Mouse (Mus musculus) hematopoietic stem cell, adult 5-6 weeks (primary cell): ENCODE measurements around the gene Irf3. TPM values are rescaled to one million over a fixed set of nuclear protein-coding genes. Genes with fewer than 3 reads are reported as not detected.

Source experiments
- ATAC-seq, 2 experiments: fragments of 125-278 bp in 1 of 2; replicated peaks in 1 of 2; 2 replicates each; pipeline ENCODE4 v1.8.0; 2016 to 2017; ENCODE audit warnings: inconsistent platforms in 2 of 2, mild to moderate bottlenecking in 2 of 2, moderate number of reproducible peaks in 2 of 2, low read depth in 1 of 2, moderate TSS enrichment in 1 of 2; ENCODE audit not compliant: low FRiP score in 2 of 2, poor library complexity in 2 of 2, severe bottlenecking in 2 of 2, insufficient read depth in 1 of 2, low TSS enrichment in 1 of 2
- total RNA-seq: library from RNA; stranded (forward); fragments of 172-1452, 232-1000 nt; gene quantifications from 2 replicates; pipeline ENCODE4 v1.2.3, GENCODE M21; 2017

The Irf3 gene
- 75.7 and 137 TPM in 2 replicates for total RNA-seq

DNA sequence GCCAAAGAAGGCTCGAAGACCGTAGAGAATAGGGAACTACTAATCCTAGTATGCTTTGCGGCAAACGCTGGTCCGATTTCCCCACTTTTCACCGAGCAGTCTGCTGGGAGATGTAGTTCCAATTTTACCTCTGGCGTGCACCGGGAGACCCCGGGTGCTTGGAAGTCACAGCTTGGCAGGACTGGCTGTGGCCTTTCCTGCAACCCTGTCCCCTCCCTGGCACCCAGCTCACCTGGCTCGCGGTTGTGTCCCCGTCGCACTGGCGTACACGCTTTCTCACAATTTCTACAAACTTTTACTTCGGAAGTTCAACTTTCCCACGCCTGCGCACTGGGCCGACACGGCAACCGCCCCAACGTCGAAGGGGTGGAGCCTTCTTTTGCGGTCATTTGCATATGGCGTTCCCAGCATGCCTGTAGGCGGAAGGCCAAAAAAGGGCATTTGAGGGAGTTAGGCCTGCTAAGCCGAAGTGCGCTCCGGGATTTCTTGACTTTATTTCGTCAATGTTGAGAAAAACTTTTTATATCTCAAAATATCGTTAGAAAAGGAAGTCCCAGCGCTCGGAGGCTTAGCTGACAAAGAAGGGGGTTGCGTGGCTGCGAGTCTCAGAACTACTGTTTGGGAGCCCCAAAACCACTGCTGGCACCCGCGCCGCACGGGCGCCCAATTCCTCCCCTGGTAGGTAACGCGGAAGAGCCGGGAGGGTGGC is at the start of gene Irf3:
Gene Irf3, plus strand, starts transcription at position 418 of the 709 bp plus-strand sequence.
- peak; percentile 89 to 91 for ATAC-seq

DNA sequence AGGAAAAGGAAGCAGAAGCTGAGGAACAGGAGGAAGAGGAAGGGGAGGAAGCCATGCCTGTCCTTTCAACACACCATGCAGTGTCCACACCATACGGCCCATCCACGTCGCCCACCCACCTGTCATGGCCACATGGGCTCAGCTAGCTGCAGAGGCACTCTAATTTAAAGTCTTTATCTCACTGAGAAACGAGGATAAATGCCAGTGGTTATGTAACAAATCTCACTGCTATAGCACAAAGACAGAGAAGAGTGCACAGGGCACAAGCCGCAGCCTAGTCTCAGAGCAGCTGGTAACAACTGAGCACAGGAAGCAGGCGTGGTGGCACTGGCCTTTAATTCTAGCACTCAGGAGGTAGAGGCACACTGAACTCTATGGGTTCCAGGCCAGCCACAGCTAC is 47.5 kb upstream of the Irf3 start:
- ATAC-seq: no peak

DNA sequence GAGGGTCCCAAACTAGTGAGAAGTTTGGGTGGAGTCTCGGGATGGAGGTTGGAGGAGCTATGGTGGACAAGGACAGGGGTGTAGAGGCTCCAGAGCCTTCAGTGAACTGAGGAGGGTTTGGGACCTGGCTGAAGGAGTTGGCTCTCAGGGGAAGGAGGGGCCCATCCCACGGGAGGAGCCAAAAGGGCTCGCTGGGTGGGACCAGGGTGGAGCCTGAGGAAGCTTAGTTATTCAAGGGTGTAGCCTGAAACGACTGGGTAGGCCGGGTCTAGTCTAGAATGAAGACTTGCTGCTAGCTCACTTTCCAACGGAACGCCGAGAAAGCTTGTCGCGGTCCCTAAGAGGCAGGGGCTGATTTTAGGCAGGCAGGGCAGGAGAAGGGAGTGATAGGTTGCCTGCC is 45.5 kb upstream of the Irf3 start:
- peak; percentile 70 for ATAC-seq

DNA sequence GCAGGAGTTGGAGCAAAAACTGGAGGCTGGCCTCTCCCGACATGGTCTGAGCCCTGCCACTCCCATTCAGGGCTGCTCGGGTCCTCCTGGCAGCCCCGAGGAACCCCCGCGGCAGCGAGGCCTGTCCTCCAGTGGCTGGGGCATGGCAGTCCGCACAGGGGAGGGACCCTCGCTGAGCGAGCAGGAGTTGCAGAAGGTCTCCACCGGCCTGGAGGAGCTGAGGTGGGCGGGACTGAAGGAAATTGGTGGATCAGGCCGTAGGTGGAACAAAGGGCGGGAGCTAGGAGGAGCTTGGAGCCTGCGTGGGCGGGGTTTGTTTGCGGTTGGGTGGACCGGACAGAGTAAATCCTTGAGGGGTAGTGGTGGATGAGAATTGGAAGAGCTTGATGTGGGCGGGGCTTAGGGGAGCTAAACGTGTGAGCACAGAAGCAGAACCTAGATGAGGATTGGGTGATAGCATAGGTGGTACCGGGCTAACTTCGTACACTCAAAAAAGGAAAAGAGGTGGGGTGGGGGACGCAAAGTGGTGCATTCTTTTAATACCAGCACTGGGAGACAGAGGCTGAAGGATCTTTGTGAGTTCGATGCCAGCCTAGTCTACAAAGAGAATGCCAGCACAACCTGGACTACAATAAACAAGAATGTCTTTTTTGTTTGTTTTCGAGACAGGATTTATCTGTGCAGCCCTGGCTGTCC is 44.7 kb upstream of the Irf3 start:
- ATAC-seq: peak; percentile 84 to 89

DNA sequence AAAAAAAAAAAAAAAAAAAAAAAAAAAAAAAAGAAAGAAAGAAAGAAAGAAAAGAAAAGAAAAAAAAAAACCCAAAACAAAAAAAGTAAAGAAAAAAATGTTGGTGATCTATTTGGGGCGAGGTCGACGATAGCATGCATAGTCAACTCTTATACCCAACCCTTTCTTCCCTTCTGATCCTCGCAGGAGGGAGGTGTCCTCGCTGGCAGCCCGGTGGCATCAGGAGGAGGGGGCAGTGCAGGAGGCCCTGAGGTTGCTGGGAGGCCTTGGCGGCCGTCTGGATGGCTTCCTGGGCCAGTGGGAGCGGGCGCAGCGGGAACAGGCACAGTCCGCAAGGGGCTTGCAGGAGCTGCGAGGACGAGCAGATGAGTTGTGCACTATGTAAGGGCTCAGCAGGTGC is 43.9 kb upstream of the Irf3 start:
- ATAC-seq: no peak

DNA sequence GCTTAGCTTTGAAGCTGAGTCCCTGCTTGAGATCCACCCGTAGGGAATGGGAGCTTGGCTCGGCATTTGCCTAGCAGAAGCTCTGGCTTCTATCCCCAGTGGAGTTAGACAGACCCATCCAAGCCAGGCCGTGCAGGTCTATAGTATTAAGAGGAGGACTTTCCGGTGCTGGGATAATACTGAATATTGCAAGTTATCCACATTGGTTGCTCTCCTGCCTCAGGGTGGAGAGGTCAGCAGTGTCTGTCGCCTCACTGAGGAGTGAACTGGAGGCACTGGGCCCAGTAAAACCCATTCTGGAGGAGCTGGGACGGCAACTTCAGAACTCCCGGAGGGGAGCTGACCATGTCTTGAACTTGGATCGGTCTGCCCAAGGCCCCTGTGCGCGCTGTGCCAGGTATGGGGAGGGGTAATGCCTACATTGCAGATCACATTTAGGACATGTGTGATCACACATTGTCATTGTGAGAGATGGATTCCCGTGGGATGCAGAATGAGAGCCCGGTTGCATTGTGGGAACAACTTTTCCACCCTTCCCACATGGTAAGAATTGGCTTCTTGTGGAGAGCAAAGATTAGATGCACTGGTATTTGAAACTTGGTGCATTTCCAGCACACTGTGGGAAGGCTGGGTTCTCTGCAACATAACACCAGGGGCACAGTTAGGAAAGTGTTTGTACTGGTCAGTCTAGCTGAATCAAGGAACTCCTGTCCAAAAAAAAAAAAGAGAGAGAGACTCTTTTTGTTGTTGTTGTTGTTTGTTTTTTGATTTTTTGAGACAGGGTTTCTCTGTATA is 43.2 kb upstream of the Irf3 start:
- ATAC-seq: no peak

DNA sequence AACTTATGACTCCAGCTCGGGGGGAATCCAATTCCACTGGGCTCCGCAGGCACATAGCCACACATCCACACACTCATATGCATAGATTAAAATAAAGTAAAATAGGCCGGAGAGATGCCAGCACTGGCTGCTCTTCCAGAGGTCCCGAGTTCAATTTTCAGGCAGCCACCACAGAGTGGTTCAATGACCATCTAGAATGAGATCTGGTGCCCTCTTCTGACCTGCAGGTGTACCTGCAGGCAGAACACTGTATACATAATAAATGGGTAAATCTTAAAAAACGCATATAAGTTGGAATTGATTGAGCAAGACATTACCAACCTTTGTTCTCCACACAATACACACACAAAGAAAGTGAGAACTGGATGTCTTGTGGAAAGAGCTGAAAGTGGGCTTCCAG is 41.8 kb upstream of the Irf3 start:
- ATAC-seq: no peak

DNA sequence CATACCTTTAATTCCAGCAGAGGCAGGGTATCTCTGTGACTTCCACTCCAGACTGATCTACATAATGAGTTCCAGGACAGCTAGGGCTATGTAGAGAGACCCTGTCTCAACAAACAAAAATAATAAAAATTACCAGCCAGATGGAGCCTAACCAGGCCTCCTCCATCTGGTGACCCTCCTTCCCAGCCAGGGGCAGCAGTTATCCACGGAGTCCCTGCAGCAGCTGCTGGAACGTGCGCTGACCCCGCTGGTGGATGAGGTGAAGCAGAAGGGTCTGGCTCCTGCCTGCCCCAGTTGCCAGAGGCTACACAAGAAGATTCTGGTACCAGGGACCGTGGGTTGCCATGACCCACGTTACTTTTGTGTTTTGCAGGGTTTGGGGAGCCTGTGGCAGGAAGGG is 41.2 kb upstream of the Irf3 start:
- no peak for ATAC-seq

DNA sequence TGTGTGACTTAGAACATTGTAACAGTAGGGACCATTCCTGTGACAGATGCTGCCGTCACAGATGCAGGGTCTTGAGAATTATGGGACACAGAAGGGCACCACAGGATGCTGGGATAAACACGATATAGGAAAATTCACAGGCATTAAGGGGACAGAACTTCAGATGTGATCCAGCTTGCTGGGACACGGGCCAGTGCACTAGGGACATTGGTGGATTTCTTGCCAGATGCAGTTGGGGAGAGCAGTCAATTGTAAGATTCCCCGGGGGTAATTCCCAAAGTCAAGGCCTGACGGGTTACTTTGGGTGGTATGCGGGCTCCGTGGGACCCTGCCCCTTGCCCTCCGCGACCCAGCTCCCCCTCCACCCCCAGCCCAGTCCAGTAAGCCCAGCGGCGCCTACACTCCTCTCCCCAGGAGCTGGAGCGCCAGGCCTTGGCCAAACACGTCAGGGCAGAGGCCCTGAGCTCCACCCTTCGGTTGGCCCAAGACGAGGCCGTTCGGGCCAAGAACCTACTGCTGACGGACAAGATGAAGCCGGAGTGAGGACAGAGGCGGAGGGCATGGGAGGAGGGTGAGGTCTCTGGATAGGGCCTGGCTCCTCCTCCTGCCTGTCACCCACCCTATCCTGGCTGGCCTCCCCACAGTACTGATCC is 40.1 kb upstream of the Irf3 start:
- no peak for ATAC-seq

DNA sequence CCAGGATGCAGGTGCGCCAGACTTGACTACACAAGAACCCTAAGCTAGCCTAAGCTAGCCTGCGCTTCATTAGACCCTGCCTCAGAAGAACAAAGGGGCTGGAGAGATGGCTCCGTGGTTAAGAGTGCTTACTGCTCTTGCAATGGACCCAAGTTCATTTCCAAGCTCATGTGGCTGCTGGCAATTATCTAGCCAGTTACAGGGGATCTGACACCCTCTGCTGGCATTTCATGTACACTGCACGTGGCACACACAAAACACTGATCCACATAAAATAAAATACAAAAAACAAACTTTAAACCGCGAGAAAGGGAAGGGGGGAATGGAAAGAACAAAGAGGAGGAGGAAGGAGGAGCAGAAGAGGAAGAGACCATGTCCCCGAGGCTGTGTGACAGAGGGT is 39.2 kb upstream of the Irf3 start:
- peak in 1 of 2 experiments; percentile 53; a peak in 1 of 4 replicates for ATAC-seq

DNA sequence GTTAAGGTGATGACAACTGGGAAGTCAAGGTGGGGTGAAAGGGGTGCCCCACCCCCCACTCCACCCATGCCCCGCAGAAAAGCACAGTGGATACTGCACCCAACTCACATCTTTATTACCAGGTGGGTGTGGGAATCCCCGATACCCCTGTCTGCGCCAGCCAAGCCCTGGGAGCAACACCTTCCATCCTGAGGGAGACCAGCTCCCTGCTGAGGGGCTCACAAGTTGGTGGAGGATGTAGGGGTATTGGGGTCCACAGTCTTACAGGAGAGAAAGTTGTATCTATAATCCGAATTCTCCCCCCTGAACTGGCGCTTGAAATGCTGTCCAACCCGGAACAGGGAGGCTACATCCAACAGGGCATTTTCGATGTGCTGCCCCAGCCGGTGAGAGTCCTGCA is 38.2 kb upstream of the Irf3 start:
- ATAC-seq: no peak

DNA sequence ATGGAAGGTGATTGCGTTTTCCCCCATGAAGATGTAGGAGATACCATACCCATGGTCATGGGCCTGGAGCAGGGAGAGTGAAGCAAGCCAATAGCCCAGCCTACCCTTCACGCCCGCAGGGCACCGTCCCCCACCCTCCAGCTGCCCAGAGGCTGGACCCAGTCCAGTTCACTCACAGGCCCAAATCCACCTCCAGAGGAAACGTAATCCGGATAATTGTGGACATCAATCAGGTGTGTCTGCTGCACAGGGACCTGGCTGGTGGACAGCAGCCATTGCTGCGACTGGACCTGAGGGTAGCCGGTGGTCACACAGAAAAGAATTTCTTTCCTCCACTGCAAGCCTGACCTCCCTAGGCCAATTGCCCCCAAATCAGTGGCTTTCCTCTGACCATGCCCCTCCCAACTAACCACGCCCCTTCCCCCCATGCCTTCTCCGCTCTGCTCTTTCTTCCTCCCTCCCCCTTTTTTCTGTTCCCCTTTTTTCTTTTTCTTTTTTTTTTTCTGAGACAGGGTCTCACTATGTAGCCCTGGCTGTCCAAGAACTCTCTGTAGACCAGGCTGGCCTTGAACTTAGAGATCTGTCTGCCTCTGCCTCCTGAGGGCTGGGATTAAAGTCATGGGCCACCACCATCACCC is 37.5 kb upstream of the Irf3 start:
- ATAC-seq: no peak

DNA sequence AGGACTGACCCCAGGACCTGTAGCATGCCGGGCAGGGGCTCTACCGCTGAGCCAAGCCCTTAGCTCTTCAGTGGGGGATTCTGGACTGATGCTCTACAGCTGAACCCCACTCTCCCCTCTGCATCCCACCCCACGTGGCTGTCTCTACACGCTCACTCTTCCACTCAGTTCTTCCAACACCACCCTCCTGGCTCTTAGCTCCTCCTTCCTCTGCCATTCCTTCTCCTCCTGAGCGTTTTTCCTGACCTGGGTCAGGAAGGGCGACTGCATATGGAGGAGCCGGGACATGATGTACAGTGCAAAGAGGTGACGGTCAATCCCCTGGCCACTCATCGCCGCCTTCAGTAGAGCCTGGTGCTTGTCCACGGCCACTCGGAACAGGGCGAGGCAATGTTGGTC is 36.9 kb upstream of the Irf3 start:
- ATAC-seq: no peak

DNA sequence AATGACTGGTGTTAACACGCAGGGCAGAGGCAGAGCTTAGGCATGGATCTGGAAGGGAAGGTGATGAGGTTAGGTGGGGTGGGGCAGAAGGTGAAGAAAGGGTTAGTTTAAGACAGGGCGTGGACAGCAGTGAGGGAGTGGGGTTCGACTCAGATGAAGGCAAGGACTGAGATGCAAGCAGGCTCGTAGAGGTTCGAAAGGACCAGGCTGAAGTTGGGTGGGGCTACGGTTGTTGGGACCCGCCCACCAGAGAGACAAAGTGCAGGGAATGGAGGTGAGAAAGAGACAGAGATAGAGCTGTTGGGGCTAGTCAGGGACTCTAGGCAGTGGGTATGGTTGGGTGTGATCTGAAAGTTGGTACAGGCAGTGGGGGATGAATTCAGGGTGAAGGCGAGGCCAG is 35.1 kb upstream of the Irf3 start:
- no peak for ATAC-seq

DNA sequence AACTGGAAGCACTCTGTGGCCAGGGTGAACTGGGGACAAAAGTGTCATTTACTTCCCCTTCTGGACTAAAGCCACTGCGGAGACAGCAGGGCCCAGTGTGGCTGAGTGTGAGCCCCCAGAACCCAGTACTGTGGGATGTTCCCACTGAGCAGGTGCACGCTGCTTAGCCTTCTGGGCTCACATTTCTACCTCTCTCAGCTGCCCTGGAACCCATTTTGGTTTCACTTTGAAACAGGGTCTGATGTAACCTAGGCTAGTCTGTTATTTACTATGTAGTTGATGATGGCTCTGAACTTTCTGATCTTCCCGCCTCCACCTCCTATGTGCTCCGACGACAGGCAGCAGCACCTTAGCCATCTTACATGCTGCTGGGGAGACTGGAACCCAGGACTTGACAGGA is 34.6 kb upstream of the Irf3 start:
- ATAC-seq: no peak

DNA sequence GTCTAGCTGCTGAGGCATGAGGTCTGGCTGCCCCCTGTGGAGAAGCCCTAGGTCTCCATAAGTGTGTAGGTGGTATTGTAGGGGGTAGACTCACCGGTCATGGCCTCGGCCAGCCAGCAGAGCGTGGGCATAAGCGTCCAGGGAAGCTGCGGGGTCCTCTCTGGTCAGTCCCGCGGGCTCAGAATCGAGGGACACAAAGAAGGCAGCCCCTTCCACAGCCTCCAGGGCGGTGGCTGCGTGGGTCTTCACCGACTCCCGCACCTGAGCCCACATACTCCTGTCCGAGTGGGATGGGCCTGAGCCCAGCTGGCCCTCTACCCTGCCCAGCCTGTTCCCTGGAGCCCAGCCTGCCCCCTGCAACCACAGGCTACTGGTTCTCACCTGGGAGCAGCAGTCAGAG is 32.5 kb upstream of the Irf3 start:
- ATAC-seq: no peak

DNA sequence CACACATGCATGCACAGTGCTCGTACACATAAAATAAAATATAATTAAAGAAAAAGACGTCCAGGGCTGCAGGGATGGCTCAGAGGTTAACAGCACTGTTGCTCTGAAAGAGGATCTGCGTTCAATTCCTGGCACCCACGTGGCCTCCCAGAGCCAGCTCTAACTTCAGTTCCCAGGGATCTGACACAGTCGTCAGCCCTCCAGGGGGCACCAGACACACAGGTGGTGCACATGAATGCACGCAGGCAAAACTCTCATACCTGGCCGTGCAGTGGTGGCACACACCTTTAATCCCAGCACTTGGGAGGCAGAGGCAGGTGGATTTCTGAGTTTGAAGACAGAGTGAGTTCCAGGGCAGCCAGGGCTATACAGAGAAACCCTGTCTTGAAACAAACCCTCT is 31.5 kb upstream of the Irf3 start:
- ATAC-seq: no peak
